Mouse (Mus musculus) forebrain, postnatal 0 days (tissue): ENCODE measurements around the gene Adcyap1r1. TPM values are rescaled to one million over a fixed set of nuclear protein-coding genes. Genes with fewer than 3 reads are reported as not detected.
A peak's percentile ranks its signal among the peaks of the same experiment; 100 is the strongest.

Experiments used
- ATAC-seq: fragments of 200-750 bp; cut with Nextera tagmentation; 2 replicates; pipeline ENCODE4 v1.8.0; 2017; ENCODE audit warnings: mild to moderate bottlenecking, moderate library complexity
- DNase-seq: peaks from one replicate; pipeline ENCODE4 v3.0.0-alpha.2; 2015
- H3K27ac ChIP-seq: fragments of 300-500 bp; sonication (generic); 2 replicates; pipeline ENCODE4 v1.5.1; 2014; ENCODE audit warnings: low read depth, mild to moderate bottlenecking, antibody characterized with exemption, low read length, moderate library complexity, mixed read lengths
- H3K27me3 ChIP-seq: fragments of 300-500 bp; sonication (generic); 2 replicates; pipeline ENCODE4 v1.6.1; 2014; ENCODE audit warnings: mild to moderate bottlenecking, low read length, mixed read lengths; ENCODE audit not compliant: insufficient read depth
- H3K36me3 ChIP-seq: fragments of 300-500 bp; sonication (generic); 2 replicates; pipeline ENCODE4 v1.6.1; 2014; ENCODE audit warnings: mild to moderate bottlenecking, moderate library complexity; ENCODE audit not compliant: insufficient read depth
- H3K4me1 ChIP-seq: fragments of 300-500 bp; sonication (generic); 2 replicates; pipeline ENCODE4 v1.6.1; 2014; ENCODE audit warnings: antibody characterized with exemption; ENCODE audit not compliant: insufficient read depth
- H3K4me2 ChIP-seq: fragments of 300-500 bp; sonication (generic); 2 replicates; pipeline ENCODE4 v1.6.1; 2014; ENCODE audit warnings: low read depth, mild to moderate bottlenecking, moderate library complexity
- H3K4me3 ChIP-seq: fragments of 300-500 bp; sonication (generic); 2 replicates; pipeline ENCODE4 v1.5.1; 2014; ENCODE audit warnings: low read depth, low read length, mixed read lengths
- H3K9ac ChIP-seq: fragments of 300-500 bp; sonication (generic); 2 replicates; pipeline ENCODE4 v1.6.1; 2014; ENCODE audit warnings: mild to moderate bottlenecking
- H3K9me3 ChIP-seq: fragments of 300-500 bp; sonication (generic); 2 replicates; pipeline ENCODE4 v1.6.1; 2016; ENCODE audit warnings: low read length
- CTCF ChIP-seq: sonication (generic); IDR thresholded peaks from 2 replicates; pipeline ENCODE4 v1.5.1; 2016; ENCODE audit warnings: antibody characterized with exemption, control low read depth, low read depth
- WGBS: fragments of 180-500 bp; shearing (Covaris S2); extraction: QIAGEN DNeasy Blood & Tissue Kit; methylation state at CpG from one replicate; pipeline ENCODE4 v1.1.7; 2014; 5-methylcytosine and 5-hydroxymethylcytosine counted together
- polyA plus RNA-seq: library from polyadenylated mRNA; unstranded; fragments of >200 nt; fragmentation: Nextera tagmentation; extraction: Ambion mirVana; gene quantifications from 2 replicates; pipeline ENCODE4 v1.2.1, GENCODE M21; 2015
- total RNA-seq: library from RNA; depleted of rRNA; stranded (reverse); fragments of >200 nt; gene quantifications from 2 replicates; pipeline ENCODE4 v1.2.3, GENCODE M21; 2014

Adcyap1r1 gene
- total and polyA plus RNA-seq, 2 experiments from 2014 or later = 43.4 to 120 TPM

- Histone ChIP-seq H3K4me2 (no peak overlapping the region), H3K4me1 (peaks cover 24% of the 10 kb centered on the region; the same call in 1 of the 2 replicates), H3K9ac (no peak overlapping the region), H3K36me3 (no peaks in the 10 kb centered on the region), H3K27ac (peak overlapping the region; percentile 42), H3K4me3 (no peak overlapping the region), H3K27me3 (no peaks in the 10 kb centered on the region), H3K9me3 (no peaks in the 10 kb centered on the region)
- no peak for TF ChIP-seq CTCF
- WGBS = 22% methylated on average over 8 of the region's 8 CpGs
- DNase-seq (peak; percentile 76), ATAC-seq (peak; percentile 87)
Measured at GRCm38 (mm10) chr6:55435266-55436159, 16.3 kb upstream of the Adcyap1r1 start.

DNA sequence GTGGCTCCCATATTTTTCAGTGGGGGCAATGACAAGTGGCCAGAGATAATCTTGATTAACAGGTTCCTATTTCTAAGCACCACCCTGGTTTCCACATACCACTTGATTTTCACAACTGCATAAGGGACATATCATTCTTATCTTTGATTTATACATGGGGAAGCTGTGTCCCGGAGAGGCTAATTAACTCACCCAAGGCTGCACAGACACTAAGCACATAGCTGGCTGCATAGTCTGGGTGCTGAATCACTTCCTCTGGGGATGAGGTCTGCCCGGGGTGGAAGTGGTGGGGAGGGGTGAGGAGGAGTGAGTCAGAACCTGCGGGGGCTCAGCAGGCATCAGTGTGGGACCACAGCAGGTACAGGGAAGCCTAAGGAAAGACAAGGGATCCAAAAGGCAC lies 13.9 kb upstream of the Adcyap1r1 start:
- DNase-seq (no peak), ATAC-seq (no peak)
- no peak overlapping the region for H3K4me2 ChIP-seq
- H3K9ac ChIP-seq = no peak overlapping the region
- peaks cover 24% of the 10 kb centered on the region; the same call in 1 of the 2 replicates for H3K4me1 ChIP-seq
- no peaks in the 10 kb centered on the region for H3K36me3 ChIP-seq
- 58% methylated on average over 3 of the region's 3 CpGs for WGBS
- no peak overlapping the region for H3K27ac ChIP-seq
- no peak for TF ChIP-seq CTCF
- H3K27me3 ChIP-seq = no peaks in the 10 kb centered on the region
- H3K4me3 ChIP-seq = no peak overlapping the region
- H3K9me3 ChIP-seq = no peaks in the 10 kb centered on the region

DNA sequence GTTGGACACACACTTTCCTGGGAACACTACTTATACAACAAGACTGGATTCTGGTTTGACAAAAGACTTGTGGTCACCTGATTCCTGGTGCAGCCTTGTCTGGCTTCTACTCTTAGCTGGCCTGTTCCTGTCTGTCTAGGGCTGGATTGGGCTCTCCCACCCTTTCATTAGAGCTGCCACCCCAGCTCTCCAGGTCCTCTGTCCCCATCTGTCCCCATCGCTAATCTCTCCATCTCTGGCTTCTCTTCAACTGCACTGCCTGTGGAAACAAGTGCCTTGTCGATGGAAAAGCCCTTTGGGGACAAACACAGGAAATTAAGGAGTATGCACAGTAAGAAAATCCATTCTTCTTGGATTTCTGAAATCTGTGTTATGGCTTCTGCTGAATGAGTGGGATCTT lies 12.9 kb upstream of the Adcyap1r1 start:
- peaks cover 24% of the 10 kb centered on the region; the same call in 1 of the 2 replicates for H3K4me1 ChIP-seq
- no peak overlapping the region for H3K4me3 ChIP-seq
- H3K36me3 ChIP-seq = no peaks in the 10 kb centered on the region
- H3K9ac ChIP-seq = no peak overlapping the region
- ATAC-seq (no peak), DNase-seq (no peak)
- no peak overlapping the region for H3K27ac ChIP-seq
- H3K27me3 ChIP-seq = no peaks in the 10 kb centered on the region
- H3K9me3 ChIP-seq = no peaks in the 10 kb centered on the region
- H3K4me2 ChIP-seq = no peak overlapping the region
- WGBS = 56% methylated on average over 2 of the region's 2 CpGs
- no peak for TF ChIP-seq CTCF

GRCm38 (mm10) chr6:55443927-55444688 lies 7.7 kb upstream of the Adcyap1r1 start:
- 4% methylated on average over 2 of the region's 2 CpGs for WGBS
- Histone ChIP-seq H3K4me2 (no peak overlapping the region), H3K36me3 (no peaks in the 10 kb centered on the region), H3K4me1 (no peaks in the 10 kb centered on the region), H3K4me3 (no peak overlapping the region), H3K27me3 (no peaks in the 10 kb centered on the region), H3K9ac (no peak overlapping the region), H3K9me3 (no peaks in the 10 kb centered on the region), H3K27ac (peak overlapping the region; percentile 59)
- peak; percentile 74 for DNase-seq
- TF ChIP-seq CTCF = no peak
- ATAC-seq = peak; percentile 93

- H3K4me2 ChIP-seq = no peak overlapping the region
- WGBS = 15% methylated on average over 4 of the region's 4 CpGs
- peak overlapping the region; percentile 59 for H3K27ac ChIP-seq
Measured at GRCm38 (mm10) chr6:55444721-55445120, 7.1 kb upstream of the Adcyap1r1 start.

DNA sequence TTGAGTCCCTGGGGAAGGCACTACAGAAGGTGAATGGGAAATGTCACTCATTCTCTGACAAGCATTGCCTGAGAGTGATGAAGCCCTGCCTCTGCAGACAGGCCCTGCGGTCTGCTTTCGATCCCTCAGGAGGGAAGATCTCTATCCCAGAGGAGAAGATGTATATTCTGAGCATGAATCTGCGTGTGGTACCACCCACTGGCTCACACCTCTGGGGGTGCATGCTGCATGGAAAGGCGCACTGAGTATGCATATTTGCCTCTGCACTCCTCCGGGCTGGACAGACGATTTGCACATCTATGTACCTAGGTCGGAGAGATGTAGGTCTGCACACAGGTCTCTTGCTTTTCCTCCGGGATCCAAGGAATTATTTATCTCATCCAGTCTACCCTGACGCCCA lies 3.6 kb upstream of the Adcyap1r1 start:
- Histone ChIP-seq H3K9ac (no peak overlapping the region), H3K27me3 (no peaks in the 10 kb centered on the region), H3K27ac (no peak overlapping the region), H3K4me1 (peaks cover 5% of the 10 kb centered on the region), H3K4me3 (no peak overlapping the region), H3K4me2 (no peak overlapping the region), H3K36me3 (no peaks in the 10 kb centered on the region), H3K9me3 (no peaks in the 10 kb centered on the region)
- DNase-seq (no peak), ATAC-seq (no peak)
- no peak for TF ChIP-seq CTCF
- WGBS = 76% methylated on average over 9 of the region's 9 CpGs

More at GRCm38 (mm10) chr6:55444721-55445120, 7.1 kb upstream of the Adcyap1r1 start:
- H3K27me3 ChIP-seq = no peaks in the 10 kb centered on the region
- no peak for TF ChIP-seq CTCF
- no peak overlapping the region for H3K4me3 ChIP-seq
- H3K9me3 ChIP-seq = no peaks in the 10 kb centered on the region
- no peak overlapping the region for H3K9ac ChIP-seq
- H3K4me1 ChIP-seq = no peaks in the 10 kb centered on the region
- no peaks in the 10 kb centered on the region for H3K36me3 ChIP-seq
- ATAC-seq (no peak; the same call in 1 of the 2 replicates), DNase-seq (no peak)
